In genomic region chr8:121301431-121301830, GRCm38 (mm10) we compare ENCODE assay signal across 8 mouse cellular contexts.
A peak's percentile ranks its signal among the peaks of the same experiment; 100 is the strongest.
DNase-seq lines count a peak whose midpoint lies in the region; ATAC-seq and TF ChIP-seq lines count a peak whose summit lies in the region.

No protein-coding gene starts in this region.

- no peak for TF ChIP-seq CTCF in stomach, postnatal 0 days (IDR thresholded peaks at IDR 0.05; ENCODE audit: low read depth)

- TF ChIP-seq EP300 in stomach, postnatal 0 days (optimal IDR thresholded peaks at IDR 0.05): no peak

- H3K27ac ChIP-seq in heart, embryonic 12.5 days (ENCODE audit: poor library complexity, severe bottlenecking): peak overlapping the region; percentile 58
- peak overlapping the region; percentile 76 for H3K27ac ChIP-seq in liver, embryonic 11.5 days (ENCODE audit: low read depth, low read length)
- peak overlapping the region; percentile 63 for H3K27ac ChIP-seq in stomach, postnatal 0 days (replicated peaks)

- H3K4me1 ChIP-seq in heart, embryonic 12.5 days (replicated peaks): peaks cover 28% of the 10 kb centered on the region
- H3K4me1 ChIP-seq in liver, embryonic 11.5 days (replicated peaks; ENCODE audit: control insufficient read depth, insufficient read depth, low read length): peaks cover 13% of the 10 kb centered on the region
- no peaks in the 10 kb centered on the region for H3K4me1 ChIP-seq in stomach, postnatal 0 days (replicated peaks; ENCODE audit: control insufficient read depth, insufficient read depth)

- peak; percentile 36; the same call in 1 of the 2 replicates for ATAC-seq in heart, embryonic 12.5 days (ENCODE audit: insufficient number of reproducible peaks, low FRiP score)
- no peak for ATAC-seq in liver, embryonic 11.5 days (replicated peaks; ENCODE audit: low FRiP score)
- no peak; the same call in 1 of the 2 replicates for ATAC-seq in stomach, postnatal 0 days (ENCODE audit: low FRiP score, low TSS enrichment)

- H3K36me3 ChIP-seq in heart, embryonic 12.5 days: no peaks in the 10 kb centered on the region
- H3K36me3 ChIP-seq in liver, embryonic 11.5 days (ENCODE audit: control insufficient read depth, insufficient read depth, low read length): no peaks in the 10 kb centered on the region
- no peaks in the 10 kb centered on the region for H3K36me3 ChIP-seq in stomach, postnatal 0 days (ENCODE audit: control insufficient read depth, insufficient read depth, low read length)

- peak overlapping the region; percentile 53; the same call in 1 of the 2 replicates for H3K9ac ChIP-seq in heart, embryonic 12.5 days
- H3K9ac ChIP-seq in liver, embryonic 11.5 days (ENCODE audit: low read depth, low read length): no peak overlapping the region
- no peak overlapping the region for H3K9ac ChIP-seq in stomach, postnatal 0 days (ENCODE audit: low read length)

- H3K4me2 ChIP-seq in heart, embryonic 12.5 days: peak overlapping the region; percentile 60
- H3K4me2 ChIP-seq in liver, embryonic 11.5 days: peak overlapping the region; percentile 33
- H3K4me2 ChIP-seq in stomach, postnatal 0 days (replicated peaks; ENCODE audit: low read depth): peak overlapping the region; percentile 30

- H3K4me3 ChIP-seq in heart, embryonic 12.5 days: peak overlapping the region; percentile 14
- no peak overlapping the region for H3K4me3 ChIP-seq in liver, embryonic 11.5 days (ENCODE audit: low read depth, low read length)
- H3K4me3 ChIP-seq in stomach, postnatal 0 days (ENCODE audit: low read depth, low read length): no peak overlapping the region

- intact Hi-C loops in left cerebral cortex, postnatal 4 days (cut with DNase I): no loop called here

- DNase-seq in kidney, postnatal 10 days: peak; percentile 69
- no peak for DNase-seq in kidney, adult 8-10 months
- no peak for DNase-seq in liver, embryonic 11.5 days (ENCODE audit: low spot score)
- DNase-seq in stomach, postnatal 0 days (ENCODE audit: low spot score): peak; percentile 32
- no peak for DNase-seq in cerebellum, adult 8-10 months
- no peak for DNase-seq in layer of hippocampus, postnatal 25 days (ENCODE audit: extremely low spot score in 1 of 2, low spot score in 1 of 2)
- no peak for DNase-seq in left cerebral cortex, postnatal 4 days

- no peaks in the 10 kb centered on the region for H3K9me3 ChIP-seq in heart, embryonic 12.5 days (replicated peaks)
- no peaks in the 10 kb centered on the region for H3K9me3 ChIP-seq in liver, embryonic 11.5 days (ENCODE audit: control insufficient read depth, low read length)
- H3K9me3 ChIP-seq in stomach, postnatal 0 days (ENCODE audit: control insufficient read depth, low read length): no peaks in the 10 kb centered on the region

- WGBS in heart, embryonic 12.5 days: 10% methylated on average over 15 of the region's 15 CpGs
- 6% methylated on average over 15 of the region's 15 CpGs for WGBS in liver, embryonic 11.5 days
- WGBS in stomach, postnatal 0 days: 13% methylated on average over 15 of the region's 15 CpGs

- H3K27me3 ChIP-seq in heart, embryonic 12.5 days (replicated peaks): no peaks in the 10 kb centered on the region
- peaks cover 13% of the 10 kb centered on the region for H3K27me3 ChIP-seq in liver, embryonic 11.5 days (replicated peaks; ENCODE audit: control insufficient read depth, insufficient read depth, low read length)
- no peaks in the 10 kb centered on the region for H3K27me3 ChIP-seq in stomach, postnatal 0 days (ENCODE audit: control insufficient read depth, insufficient read depth, low read length)

Comparison
In these comparisons a context has a peak if more than half of its experiments do, and no peak if none do; other contexts are left out.
1. DNase-seq: peak in kidney, postnatal 10 days (single experiment) and stomach, postnatal 0 days (single experiment); none in kidney, adult 8-10 months (0 of 2), liver, embryonic 11.5 days (single experiment), cerebellum, adult 8-10 months (single experiment), layer of hippocampus, postnatal 25 days (0 of 2) and left cerebral cortex, postnatal 4 days (single experiment).
2. Peak in every context shown above with its lines, with median percentiles within 50 percentile points of each other: H3K27ac ChIP-seq and H3K4me2 ChIP-seq.